Mouse (Mus musculus) layer of hippocampus, adult 2 months (tissue): ENCODE measurements around the gene Rrp15. TPM values are rescaled to one million over a fixed set of nuclear protein-coding genes. Genes with fewer than 3 reads are reported as not detected.

ENCODE experiments used
- DNase-seq, 2 experiments: peaks; one replicate each; pipeline ENCODE4 v3.0.0; 2022; ENCODE audit warnings: low spot score in 2 of 2
- H3K27ac ChIP-seq: fragments of 200-600 bp; 2 replicates; pipeline ENCODE4 v1.8.1; 2022
- H3K4me3 ChIP-seq: fragments of 200-600 bp; 2 replicates; pipeline ENCODE4 v1.8.1; 2022; ENCODE audit warnings: mild to moderate bottlenecking
- CTCF ChIP-seq: fragments of 200-600 bp; conservative IDR thresholded peaks from 2 replicates; pipeline ENCODE4 v1.8.1; 2022; ENCODE audit warnings: antibody characterized with exemption, mild to moderate bottlenecking, moderate library complexity
- total RNA-seq, 2 experiments: library from RNA; stranded (reverse); gene quantifications; 2 replicates each; pipeline ENCODE4 v1.2.3; 2021

Gene Rrp15
- total RNA-seq, 2 experiments from 2014 or later = 14.6 to 15.2 TPM

DNA sequence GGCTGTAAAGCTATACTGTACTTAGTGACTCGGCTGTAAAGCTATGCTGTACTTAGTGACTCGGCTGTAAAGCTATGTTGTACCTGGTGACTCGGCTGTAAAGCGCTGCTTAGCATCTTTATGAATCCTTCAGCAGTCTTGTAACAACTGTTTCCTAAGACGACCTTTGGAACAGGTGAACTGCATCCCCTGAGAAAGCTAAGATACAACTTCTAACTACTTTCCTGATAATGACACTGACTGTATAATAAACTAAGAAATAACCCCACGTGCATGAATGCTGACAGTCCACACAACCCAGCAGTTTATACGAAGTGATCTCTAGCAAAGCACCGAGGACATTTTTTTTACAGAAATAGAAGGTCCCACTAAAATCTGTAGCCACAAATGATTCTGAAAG, 16.1 kb downstream of the Rrp15 start:
- TF ChIP-seq CTCF = no peak
- DNase-seq = no peak
- H3K27ac ChIP-seq = no peak overlapping the region
- no peak overlapping the region for H3K4me3 ChIP-seq

DNA sequence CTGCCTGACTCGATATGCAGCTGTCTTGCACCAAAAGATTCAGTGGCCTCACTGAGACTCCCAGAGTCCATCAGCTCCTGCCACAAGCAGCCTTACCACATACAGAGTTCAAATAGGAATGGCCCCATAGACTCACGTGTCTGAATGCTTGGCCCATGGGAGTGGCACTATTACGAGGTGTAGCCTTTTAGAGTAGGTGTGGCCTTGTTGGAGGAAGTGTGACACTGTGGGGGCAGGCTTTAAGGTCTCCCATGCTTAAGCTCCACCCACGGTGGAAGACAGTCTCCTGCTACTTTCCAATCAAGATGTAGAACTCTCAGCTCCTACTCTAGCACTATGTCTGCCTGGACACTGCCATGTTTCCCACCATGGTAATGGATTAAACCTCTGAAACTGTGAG, 20.4 kb downstream of the Rrp15 start:
- no peak overlapping the region for H3K27ac ChIP-seq
- no peak overlapping the region for H3K4me3 ChIP-seq
- TF ChIP-seq CTCF = no peak
- no peak for DNase-seq

DNA sequence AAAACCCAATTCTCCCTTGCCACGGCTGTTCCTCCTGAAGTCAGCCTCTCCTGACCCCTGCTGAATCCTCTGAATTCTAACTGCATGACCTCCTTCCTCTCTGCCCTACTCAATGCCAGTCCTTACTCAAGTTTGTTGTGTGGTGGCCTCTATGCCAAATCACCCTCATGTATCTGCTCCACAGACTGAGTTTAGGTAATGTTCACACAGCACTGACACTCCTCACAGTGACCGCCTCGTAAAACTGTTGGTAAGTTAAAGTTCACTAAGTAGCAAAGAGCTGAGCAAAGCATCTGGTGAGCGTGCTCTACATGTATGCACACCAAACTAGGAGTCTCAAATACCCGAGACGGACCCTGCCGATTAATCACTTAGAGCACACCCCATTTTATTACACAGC, 23.0 kb downstream of the Rrp15 start:
- H3K27ac ChIP-seq = no peak overlapping the region
- H3K4me3 ChIP-seq = no peak overlapping the region
- no peak for TF ChIP-seq CTCF
- no peak for DNase-seq

DNA sequence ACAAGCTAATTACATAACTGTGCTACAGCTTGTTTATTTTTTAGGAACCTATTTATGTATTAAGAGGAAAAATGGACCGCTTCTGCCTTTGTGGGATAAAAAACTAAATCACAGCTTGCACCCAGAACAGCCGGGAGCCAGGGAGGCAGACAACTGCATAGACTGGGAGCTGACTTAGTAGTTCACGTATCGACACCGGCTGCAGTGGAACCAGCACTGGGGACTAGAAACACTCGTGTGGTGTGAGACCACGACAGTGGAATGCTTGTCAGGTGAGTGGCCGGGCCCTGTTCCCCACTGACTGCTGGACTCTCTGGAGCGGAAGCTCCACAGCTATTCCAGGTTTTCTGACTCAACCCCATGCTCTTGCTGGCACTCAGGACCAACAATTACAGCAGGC, 26.9 kb downstream of the Rrp15 start:
- H3K4me3 ChIP-seq = no peak overlapping the region
- TF ChIP-seq CTCF = no peak
- DNase-seq = no peak
- no peak overlapping the region for H3K27ac ChIP-seq

DNA sequence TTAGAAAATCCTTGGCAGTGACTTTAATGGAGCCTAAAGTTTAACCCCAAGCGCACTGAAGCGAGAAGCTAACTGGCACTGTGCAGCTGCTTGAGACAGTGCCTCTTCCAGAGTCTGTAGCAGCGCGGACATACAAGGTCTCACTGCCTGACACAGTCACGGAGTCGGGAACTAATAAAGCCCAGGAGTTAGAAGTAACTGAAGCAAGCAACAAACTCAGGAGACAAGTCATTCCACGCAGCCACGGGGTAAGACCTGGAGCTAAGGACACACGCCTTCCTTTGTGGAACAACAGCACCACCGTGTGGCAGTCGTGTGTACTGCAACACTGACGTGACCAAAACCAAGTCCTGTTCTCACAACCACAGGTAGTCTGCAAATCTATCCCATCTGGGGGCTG, 27.3 kb downstream of the Rrp15 start:
- peak; percentile 79 to 92 for DNase-seq
- peak; percentile 99 for TF ChIP-seq CTCF
- Histone ChIP-seq H3K4me3 (no peak overlapping the region), H3K27ac (no peak overlapping the region)

DNA sequence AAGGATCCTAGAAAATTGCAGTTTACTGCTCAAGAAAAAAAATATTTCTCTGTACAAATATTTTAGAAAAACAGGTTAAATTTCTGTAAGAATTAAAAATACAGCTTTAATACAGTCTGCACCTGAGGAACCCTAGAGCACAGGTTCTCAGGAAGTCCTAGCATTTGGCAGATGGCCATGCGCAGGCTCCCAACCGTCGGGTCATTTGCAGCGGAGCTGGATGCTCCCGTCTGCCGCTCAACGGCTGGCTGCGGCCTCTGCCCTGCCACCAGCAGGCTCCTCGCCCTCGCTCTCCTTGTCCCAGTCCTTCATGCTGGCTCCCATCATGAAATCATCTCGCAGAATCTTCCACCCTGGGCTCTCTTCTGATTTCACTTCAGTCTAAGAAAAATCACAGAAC, 28.0 kb downstream of the Rrp15 start:
- TF ChIP-seq CTCF = no peak
- no peak overlapping the region for H3K4me3 ChIP-seq
- DNase-seq = no peak
- no peak overlapping the region for H3K27ac ChIP-seq

DNA sequence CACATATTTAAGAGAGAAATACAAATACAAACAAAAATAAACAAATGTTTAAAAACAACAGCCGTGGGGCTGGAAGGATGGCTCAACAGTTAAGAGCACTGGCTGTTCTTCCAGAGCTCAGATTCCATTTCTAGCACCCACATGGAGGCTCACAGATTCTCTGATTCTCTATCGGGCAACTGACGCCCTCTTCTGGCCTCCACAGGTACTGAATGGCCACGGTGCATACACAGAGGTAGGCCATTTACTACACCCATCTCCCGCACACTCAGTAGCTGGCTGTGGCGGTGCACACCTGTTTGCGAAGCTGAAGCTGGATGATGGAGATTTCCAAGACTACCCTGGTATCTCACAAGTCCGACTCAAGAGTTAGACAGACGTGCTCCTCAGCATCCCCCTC, 29.4 kb downstream of the Rrp15 start:
- H3K4me3 ChIP-seq = no peak overlapping the region
- peak; percentile 58 for TF ChIP-seq CTCF
- H3K27ac ChIP-seq = no peak overlapping the region
- no peak for DNase-seq

DNA sequence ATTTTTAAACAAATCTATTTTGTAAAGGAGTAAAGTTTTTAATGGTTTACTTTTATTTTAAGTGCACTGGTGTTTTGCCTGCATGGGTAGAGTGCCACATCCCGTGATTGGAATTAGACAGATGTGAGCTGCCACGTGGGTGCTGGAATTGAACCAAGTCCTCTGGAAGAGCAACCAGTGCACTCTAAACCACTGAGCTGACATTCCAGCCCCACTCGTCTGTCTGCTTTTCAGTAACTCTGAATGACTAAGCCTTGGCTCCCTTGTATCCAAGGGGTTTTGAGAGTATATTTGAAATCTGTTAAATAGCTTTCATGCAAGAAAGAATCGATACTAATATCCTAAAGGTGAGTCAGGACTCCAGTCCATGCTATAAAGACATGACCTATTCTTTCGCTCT, 30.3 kb downstream of the Rrp15 start:
- no peak overlapping the region for H3K4me3 ChIP-seq
- no peak for TF ChIP-seq CTCF
- no peak for DNase-seq
- H3K27ac ChIP-seq = no peak overlapping the region

DNA sequence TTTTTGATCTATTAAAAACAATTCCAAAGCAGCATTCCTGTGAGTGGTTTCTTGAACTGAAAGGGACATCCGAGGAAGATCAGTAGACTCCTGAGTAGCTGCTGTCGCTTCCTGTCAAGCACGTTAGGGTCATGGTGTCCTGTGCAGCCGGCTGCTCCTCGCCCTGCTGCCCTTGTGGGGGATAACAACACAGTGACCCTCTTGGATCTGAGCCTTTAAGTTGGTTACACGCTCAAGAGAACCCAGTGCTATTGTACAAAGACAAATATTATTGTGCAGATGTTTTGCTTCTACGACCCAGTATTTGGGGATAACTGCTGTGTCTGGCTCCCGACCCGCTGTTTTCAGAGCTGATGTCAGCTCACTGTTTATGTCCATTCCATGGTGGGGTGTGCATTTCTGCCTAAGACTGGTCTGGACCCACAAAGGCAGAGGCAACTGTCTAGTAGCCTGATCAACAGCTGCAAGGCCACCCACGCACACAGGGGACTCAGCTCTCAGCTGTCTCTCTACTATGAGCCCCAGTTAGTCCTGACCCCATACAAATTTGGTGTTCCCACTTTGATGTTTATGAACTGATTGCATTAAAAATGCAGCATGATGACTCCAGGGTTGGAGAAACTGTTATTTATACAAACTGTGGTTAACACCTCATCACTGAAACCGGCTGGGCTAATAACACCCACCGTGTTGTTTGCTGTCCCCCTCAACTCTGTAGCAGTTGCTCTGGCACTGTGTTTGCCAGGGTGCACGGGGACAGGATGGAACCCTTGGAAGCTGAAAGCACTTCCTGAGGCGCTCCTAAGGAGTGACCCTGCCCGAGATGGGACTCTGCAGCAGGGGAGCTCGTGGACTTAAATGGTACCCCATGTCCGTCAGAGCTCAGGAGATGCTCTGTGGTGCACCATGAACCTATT, 33.9 kb downstream of the Rrp15 start:
- H3K27ac ChIP-seq = no peak overlapping the region
- no peak for DNase-seq
- H3K4me3 ChIP-seq = no peak overlapping the region
- TF ChIP-seq CTCF = no peak

DNA sequence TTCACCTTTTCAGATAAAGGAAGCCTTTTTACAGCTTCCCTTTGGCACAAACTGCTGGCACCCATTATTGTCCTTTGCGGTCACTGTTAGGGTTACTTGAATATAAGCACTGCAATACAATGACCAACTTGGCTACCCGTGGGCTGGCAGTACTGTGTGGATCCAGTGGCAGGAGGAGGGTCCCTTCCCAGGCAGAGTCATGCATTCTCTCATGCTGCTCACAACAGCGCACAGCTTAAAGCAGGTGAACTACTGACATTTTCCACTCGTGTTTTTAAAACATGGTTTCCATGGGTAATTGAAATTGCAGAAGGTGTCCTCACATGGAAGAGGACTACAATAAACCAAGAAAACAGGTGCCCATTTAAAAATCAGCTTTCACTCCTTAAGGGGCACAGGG, 34.9 kb downstream of the Rrp15 start:
- no peak for DNase-seq
- TF ChIP-seq CTCF = no peak
- no peak overlapping the region for H3K4me3 ChIP-seq
- no peak overlapping the region for H3K27ac ChIP-seq

DNA sequence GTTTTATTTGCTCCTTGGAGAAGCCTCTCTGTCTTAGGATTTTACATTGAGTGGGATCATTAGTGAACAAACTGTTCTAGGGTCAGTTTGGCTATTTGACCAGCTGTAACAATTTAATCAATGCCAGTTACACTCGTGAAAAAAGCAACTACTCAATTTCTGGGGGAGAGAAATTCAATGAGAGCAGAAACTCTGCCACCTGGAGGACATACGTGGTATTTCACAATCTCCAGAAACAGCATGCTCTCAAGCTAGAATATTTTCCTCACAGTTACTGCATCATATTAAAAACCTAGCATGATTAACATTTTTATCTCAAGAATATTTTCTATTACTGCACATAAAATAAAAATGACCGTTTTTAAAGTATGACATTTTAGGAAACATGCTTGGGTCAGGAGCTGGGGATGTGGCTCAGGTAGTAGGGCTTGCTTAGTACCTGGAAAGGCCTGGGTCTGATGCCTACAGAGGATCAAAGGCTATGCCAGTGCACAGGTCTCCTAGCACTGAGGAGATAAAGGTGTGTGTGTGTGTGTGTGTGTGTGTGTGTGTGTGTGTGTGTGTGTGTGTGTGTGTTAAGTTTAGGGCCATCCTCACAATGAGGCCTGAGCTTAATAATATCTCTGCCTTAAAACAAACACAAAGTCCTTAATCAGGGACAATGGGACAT, 36.2 kb downstream of the Rrp15 start:
- Histone ChIP-seq H3K4me3 (no peak overlapping the region), H3K27ac (no peak overlapping the region)
- peak; percentile 30 to 63 for DNase-seq
- TF ChIP-seq CTCF = peak; percentile 94

DNA sequence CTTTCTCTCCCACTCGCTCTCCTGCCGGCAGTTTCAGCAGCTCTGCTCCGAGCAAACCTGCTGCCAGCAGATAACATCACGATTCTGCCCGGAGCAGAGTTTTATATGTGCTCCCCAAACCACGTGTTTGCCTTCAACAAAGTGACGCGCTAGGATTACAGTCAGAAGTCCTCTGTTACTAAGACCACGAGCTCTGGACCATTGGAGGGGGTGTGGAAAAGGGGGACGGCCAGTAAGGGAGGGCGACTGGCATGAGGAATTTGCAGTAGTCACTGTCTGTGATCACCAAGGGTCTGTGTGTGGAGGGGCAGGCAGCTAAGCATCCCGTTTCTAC, 43.3 kb downstream of the Rrp15 start, which contains the start of gene Tgfb2:
Gene Tgfb2 (minus strand): TSS at position 75 of the 334 bp plus-strand sequence.
- TF ChIP-seq CTCF = no peak
- Histone ChIP-seq H3K4me3 (peak within 1 kb of the TSS; percentile 69), H3K27ac (peak within 1 kb of the TSS; percentile 97)
- peak in 1 of 2 experiments; percentile 46 for DNase-seq

DNA sequence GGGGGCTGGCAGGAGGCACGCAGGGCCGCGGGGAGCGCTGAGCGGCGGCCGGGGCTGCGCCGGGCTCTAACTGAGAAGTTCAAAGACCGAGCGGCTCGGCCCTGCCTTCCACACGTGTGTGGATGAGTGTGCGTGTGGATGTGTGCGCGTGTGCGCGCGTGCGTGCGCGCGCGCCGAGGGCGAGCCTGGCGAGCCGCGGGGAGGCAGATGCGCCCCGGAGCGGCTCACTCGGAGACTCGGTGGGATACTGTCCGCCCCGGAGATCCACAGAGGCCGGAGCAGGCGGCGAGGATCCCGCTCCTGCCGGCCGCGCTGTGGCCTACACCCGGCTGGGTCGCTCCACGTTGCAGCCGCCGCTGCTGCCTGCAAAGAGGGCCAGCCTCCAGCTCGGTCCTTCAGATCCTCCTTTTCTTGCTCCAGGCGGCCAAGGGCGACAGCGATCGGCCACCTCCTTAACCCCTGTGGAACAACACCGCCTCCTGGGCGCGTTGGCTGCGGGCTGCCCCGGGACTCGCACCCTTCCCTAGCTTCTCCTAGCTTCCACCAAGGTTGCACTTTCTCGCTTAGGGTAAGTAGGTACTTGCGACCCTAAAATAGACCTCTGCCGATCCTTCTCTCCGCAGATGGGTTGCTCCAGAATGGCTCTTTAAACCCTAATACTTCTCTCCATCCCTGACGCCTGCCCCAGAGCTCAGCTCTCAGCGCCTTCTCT, 43.8 kb downstream of the Rrp15 start:
- peak overlapping the region; percentile 97 for H3K27ac ChIP-seq
- peak; percentile 54 for TF ChIP-seq CTCF
- DNase-seq = peak; percentile 62 to 67
- H3K4me3 ChIP-seq = peak overlapping the region; percentile 69
